Mouse (Mus musculus): Measurements from ENCODE around the gene Patl2. TPM values are rescaled to one million over a fixed set of nuclear protein-coding genes. Genes with fewer than 3 reads are reported as not detected.
"Not testable (repeated sequence)": the region's sequence is repeated elsewhere in the genome, so short reads cannot be mapped to it uniquely, and the experiment has no call there.

The Patl2 gene
- polyA plus RNA-seq, 1 experiment from 2014 or later: not detected

DNA sequence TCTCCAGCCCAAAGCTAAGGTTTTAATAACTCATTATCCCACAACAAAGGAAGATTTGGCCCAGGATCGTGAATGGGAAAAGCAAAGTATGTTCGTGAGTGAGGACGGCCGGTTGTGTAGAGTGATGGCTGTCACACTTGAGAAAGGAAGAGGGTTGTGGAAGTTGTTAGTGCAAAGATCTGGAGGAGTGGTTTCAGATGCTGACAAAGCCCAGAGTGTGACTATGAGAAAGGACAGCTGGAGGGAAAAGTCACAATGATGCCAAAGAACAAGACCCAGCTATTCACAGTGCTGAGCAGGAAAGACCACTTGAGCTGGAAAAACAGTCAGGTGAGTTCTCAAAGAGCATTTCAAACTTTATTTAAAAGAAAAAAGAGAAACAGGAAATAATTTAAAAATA lies 76.3 kb downstream of the Patl2 start:
- H3K27me3 ChIP-seq: no peaks in the 10 kb centered on the region
- H3K27ac ChIP-seq: no peak overlapping the region
- no peak overlapping the region for H3K9ac ChIP-seq (replicated peaks)
- no peak overlapping the region for H3K4me2 ChIP-seq
- H3K4me3 ChIP-seq (replicated peaks): no peak overlapping the region
- no peaks in the 10 kb centered on the region for H3K9me3 ChIP-seq
- 94% methylated on average over 4 of the region's 4 CpGs for WGBS
- H3K4me1 ChIP-seq (replicated peaks): no peaks in the 10 kb centered on the region
- peaks cover 85% of the 10 kb centered on the region for H3K36me3 ChIP-seq
- no peak for ATAC-seq (ENCODE audit: insufficient number of reproducible peaks, insufficient read depth, low FRiP score, low TSS enrichment, low read depth)

DNA sequence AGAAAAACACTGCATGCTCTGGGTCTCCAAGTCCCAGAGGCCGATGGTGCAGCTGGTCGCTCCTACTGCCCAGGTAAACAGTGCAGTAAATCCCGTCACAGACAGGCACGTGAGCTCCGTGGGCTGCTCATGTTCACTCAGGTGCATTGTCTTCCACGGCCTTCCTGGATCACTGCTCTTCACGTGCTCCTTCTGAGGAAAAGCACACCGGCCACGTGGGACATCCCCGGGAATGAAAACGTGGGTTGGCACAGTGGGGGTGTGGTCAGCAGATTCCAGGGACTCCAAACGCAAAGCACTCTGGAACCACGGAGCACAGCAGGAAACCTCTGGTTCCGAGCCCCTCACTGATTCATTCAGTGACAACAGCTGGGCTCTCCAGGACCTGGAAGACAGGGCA lies 77.9 kb downstream of the Patl2 start:
- 82% methylated on average over 14 of the region's 14 CpGs for WGBS
- no peak overlapping the region for H3K27ac ChIP-seq
- peaks cover 80% of the 10 kb centered on the region for H3K36me3 ChIP-seq
- H3K4me1 ChIP-seq (replicated peaks): no peaks in the 10 kb centered on the region
- H3K9ac ChIP-seq (replicated peaks): no peak overlapping the region
- no peak for ATAC-seq (ENCODE audit: insufficient number of reproducible peaks, insufficient read depth, low FRiP score, low TSS enrichment, low read depth)
- H3K4me2 ChIP-seq: no peak overlapping the region
- no peak overlapping the region for H3K4me3 ChIP-seq (replicated peaks)
- no peaks in the 10 kb centered on the region for H3K9me3 ChIP-seq
- no peaks in the 10 kb centered on the region for H3K27me3 ChIP-seq

DNA sequence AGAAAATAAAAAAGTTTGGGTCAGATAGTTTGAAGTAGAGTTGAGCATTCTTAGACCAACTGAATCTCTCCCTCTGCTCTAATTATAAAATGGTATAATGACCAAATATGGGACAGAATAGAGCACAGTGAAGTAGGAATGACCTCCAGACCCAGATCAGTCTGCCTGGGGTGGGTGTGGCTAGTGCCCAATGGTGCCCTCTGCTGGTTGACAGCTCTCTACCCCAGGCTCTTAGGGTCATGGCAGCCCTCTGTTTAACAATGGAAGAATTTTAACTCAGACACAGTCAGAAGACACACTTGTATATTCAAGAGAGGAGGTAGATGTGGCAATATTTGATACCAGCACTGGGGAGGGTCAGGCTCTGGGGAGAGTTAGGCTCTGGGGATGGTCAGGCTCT lies 83.9 kb downstream of the Patl2 start:
- H3K4me3 ChIP-seq (replicated peaks): no peak overlapping the region
- H3K36me3 ChIP-seq: peaks cover 88% of the 10 kb centered on the region
- H3K9me3 ChIP-seq: no peaks in the 10 kb centered on the region
- H3K4me1 ChIP-seq (replicated peaks): no peaks in the 10 kb centered on the region
- H3K4me2 ChIP-seq: no peak overlapping the region
- no peak overlapping the region for H3K9ac ChIP-seq (replicated peaks)
- H3K27ac ChIP-seq: no peak overlapping the region
- H3K27me3 ChIP-seq: no peaks in the 10 kb centered on the region
- ATAC-seq (ENCODE audit: insufficient number of reproducible peaks, insufficient read depth, low FRiP score, low TSS enrichment, low read depth): no peak

DNA sequence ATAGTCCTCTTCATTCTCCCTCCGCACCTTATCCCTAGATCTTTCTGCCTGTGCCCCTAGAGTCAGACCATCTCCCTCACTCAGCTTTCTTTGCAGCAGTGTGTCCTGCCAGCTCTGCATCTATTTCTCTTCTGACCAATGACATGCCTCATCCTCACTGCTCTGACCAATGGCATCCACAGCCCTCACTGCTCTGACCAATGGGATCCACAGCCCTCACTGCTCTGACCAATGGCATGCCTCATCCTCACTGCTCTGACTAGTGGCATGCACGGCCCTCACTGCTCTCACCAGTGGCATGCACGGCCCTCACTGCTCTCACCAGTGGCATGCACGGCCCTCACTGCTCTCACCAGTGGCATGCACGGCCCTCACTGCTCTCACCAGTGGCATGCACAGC lies 88.3 kb downstream of the Patl2 start:
- not testable (repeated sequence) for H3K4me2 ChIP-seq; ATAC-seq (ENCODE audit: insufficient number of reproducible peaks, insufficient read depth, low FRiP score, low TSS enrichment, low read depth); H3K4me1 ChIP-seq (replicated peaks); H3K9ac ChIP-seq (replicated peaks); H3K4me3 ChIP-seq (replicated peaks); H3K9me3 ChIP-seq; H3K27me3 ChIP-seq; H3K27ac ChIP-seq
- peaks cover 90% of the 10 kb centered on the region for H3K36me3 ChIP-seq
- 80% methylated on average over 5 of the region's 5 CpGs for WGBS

DNA sequence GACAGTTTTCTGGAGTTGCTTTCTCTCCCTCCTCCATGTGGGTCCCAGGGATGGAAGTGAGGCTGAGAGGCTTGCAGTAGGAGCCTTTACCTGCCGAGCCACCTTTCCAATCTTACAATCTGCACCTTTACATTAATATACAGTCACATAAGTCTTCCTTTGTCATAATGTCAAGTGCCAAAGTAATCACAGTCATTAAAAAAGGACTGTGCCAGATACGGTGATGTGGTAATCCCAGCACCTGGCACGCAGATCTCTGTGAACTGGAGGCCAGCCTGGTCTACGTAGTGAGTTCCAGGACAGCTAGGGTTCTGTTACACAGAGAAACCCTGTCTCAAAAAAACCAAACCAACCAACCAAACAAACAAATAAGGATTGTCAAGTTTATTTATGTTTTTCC lies 92.1 kb downstream of the Patl2 start:
- Histone ChIP-seq H3K9me3 (no peaks in the 10 kb centered on the region), H3K4me1 (replicated peaks) (no peaks in the 10 kb centered on the region), H3K4me3 (replicated peaks) (no peak overlapping the region), H3K9ac (replicated peaks) (no peak overlapping the region), H3K36me3 (peaks cover 89% of the 10 kb centered on the region), H3K27ac (no peak overlapping the region), H3K4me2 (no peak overlapping the region), H3K27me3 (no peaks in the 10 kb centered on the region)
- WGBS: 86% methylated on average over 4 of the region's 4 CpGs
- no peak for ATAC-seq (ENCODE audit: insufficient number of reproducible peaks, insufficient read depth, low FRiP score, low TSS enrichment, low read depth)

DNA sequence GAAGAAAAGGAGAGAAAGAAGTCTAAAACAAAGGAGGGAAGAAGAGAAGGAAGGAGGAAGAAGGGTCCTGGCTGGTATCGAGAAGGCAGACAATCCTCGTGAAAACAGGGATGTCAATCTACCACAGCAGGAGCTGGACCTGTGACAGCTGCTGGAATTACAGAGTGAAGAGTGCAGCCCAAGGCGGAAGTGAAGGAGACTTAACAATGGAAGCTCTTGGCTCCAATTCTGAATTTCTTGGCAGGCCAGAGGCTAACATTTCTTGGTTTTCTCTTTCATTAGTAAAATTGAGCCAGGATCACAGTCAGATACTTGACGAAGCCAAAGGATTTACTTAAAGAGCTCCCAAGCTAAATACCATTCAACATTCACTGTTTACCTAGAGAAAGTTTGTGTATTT lies 99.5 kb downstream of the Patl2 start:
- H3K4me1 ChIP-seq (replicated peaks): peaks cover 4% of the 10 kb centered on the region
- no peak overlapping the region for H3K4me3 ChIP-seq (replicated peaks)
- H3K9me3 ChIP-seq: no peaks in the 10 kb centered on the region
- ATAC-seq (ENCODE audit: insufficient number of reproducible peaks, insufficient read depth, low FRiP score, low TSS enrichment, low read depth): no peak
- 86% methylated on average over 4 of the region's 4 CpGs for WGBS
- H3K9ac ChIP-seq (replicated peaks): no peak overlapping the region
- H3K27ac ChIP-seq: no peak overlapping the region
- H3K4me2 ChIP-seq: no peak overlapping the region
- peaks cover 84% of the 10 kb centered on the region for H3K36me3 ChIP-seq
- H3K27me3 ChIP-seq: no peaks in the 10 kb centered on the region

DNA sequence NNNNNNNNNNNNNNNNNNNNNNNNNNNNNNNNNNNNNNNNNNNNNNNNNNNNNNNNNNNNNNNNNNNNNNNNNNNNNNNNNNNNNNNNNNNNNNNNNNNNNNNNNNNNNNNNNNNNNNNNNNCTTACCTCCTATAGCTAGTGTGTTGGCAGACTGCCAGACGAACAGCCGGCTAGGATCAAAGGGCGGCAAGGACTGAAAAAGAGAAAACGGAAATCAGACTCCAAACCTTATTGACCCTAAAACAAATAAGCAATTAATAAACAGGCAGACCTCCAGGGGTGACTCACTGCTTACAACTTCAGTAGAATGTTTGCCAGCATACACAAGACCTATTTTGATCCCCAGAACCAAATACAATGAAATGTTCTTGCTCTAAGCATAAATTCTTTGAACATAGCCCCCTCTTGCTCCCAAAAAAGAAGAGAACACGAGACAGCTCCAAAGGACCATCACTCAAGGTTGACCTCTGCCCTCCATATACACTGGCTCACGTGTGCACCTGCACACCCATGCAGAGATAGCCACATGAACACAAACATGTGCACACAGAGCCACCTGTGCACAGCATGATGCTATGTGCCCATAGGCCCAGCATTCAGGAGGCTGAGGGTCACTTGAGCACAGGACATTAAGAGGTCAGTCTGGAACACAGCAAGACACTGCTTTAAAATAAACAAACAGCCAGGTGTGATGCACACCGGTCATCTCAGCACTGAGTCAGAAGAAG lies 104.1 kb downstream of the Patl2 start:
- peaks cover 4% of the 10 kb centered on the region for H3K4me1 ChIP-seq (replicated peaks)
- H3K4me3 ChIP-seq (replicated peaks): no peak overlapping the region
- no peaks in the 10 kb centered on the region for H3K27me3 ChIP-seq
- H3K4me2 ChIP-seq: no peak overlapping the region
- peaks cover 80% of the 10 kb centered on the region for H3K36me3 ChIP-seq
- no peak overlapping the region for H3K27ac ChIP-seq
- 35% methylated on average over 7 of the region's 7 CpGs for WGBS
- no peaks in the 10 kb centered on the region for H3K9me3 ChIP-seq
- peak; percentile 58 for ATAC-seq (ENCODE audit: insufficient number of reproducible peaks, insufficient read depth, low FRiP score, low TSS enrichment, low read depth)
- no peak overlapping the region for H3K9ac ChIP-seq (replicated peaks)

Other genes starting within 250 kb of the Patl2 start
- 77.5 and 82.6 TPM in 2 replicates for gene Ctdspl2, start 230.2 kb downstream of the Patl2 start, polyA plus RNA-seq (2016; fragmentation: Nextera tagmentation; extraction: Ambion mirVana)
- gene Mageb3, start 230.1 kb downstream of the Patl2 start, polyA plus RNA-seq (2016; fragmentation: Nextera tagmentation; extraction: Ambion mirVana): 0.20 and 0.28 TPM in 2 replicates
- gene Eif3j1, start 157.6 kb downstream of the Patl2 start, polyA plus RNA-seq (2016; fragmentation: Nextera tagmentation; extraction: Ambion mirVana): 12.7 and 14.7 TPM in 2 replicates
- 12.1 and 13.1 TPM in 2 replicates for gene Spg11, start 67.8 kb downstream of the Patl2 start, polyA plus RNA-seq (2016; fragmentation: Nextera tagmentation; extraction: Ambion mirVana)
- gene B2m, start 38.5 kb downstream of the Patl2 start, polyA plus RNA-seq (2016; fragmentation: Nextera tagmentation; extraction: Ambion mirVana): 135 and 147 TPM in 2 replicates
- not detected in 2 replicates for gene Trim69, start 25.5 kb downstream of the Patl2 start, polyA plus RNA-seq (2016; fragmentation: Nextera tagmentation; extraction: Ambion mirVana)
- gene Terb2, start 83 bp upstream of the Patl2 start, polyA plus RNA-seq (2016; fragmentation: Nextera tagmentation; extraction: Ambion mirVana): not detected in 2 replicates
- 16.6 and 18.7 TPM in 2 replicates for gene Sord, start 48.6 kb upstream of the Patl2 start, polyA plus RNA-seq (2016; fragmentation: Nextera tagmentation; extraction: Ambion mirVana)
- not detected in 2 replicates for gene Duox2, start 112.3 kb upstream of the Patl2 start, polyA plus RNA-seq (2016; fragmentation: Nextera tagmentation; extraction: Ambion mirVana)
- not detected in 2 replicates for gene Duoxa2, start 112.7 kb upstream of the Patl2 start, polyA plus RNA-seq (2016; fragmentation: Nextera tagmentation; extraction: Ambion mirVana)
- 1.1 and 1.2 TPM in 2 replicates for gene Duoxa1, start 127.5 kb upstream of the Patl2 start, polyA plus RNA-seq (2016; fragmentation: Nextera tagmentation; extraction: Ambion mirVana)
- gene Duox1, start 129.5 kb upstream of the Patl2 start, polyA plus RNA-seq (2016; fragmentation: Nextera tagmentation; extraction: Ambion mirVana): 0.13 and 0.22 TPM in 2 replicates
- gene Shf, start 183.0 kb upstream of the Patl2 start, polyA plus RNA-seq (2016; fragmentation: Nextera tagmentation; extraction: Ambion mirVana): 5.4 and 6.5 TPM in 2 replicates
- gene Slc28a2, start 240.3 kb upstream of the Patl2 start, polyA plus RNA-seq (2016; fragmentation: Nextera tagmentation; extraction: Ambion mirVana): not detected in 2 replicates